Mouse (Mus musculus): ENCODE data around the gene Ddx49. TPM values are rescaled to one million over a fixed set of nuclear protein-coding genes. Genes with fewer than 3 reads are reported as not detected.

Ddx49 gene
- polyA plus RNA-seq, 1 experiment = 54.2 TPM

- no peak for DNase-seq (ENCODE audit: low read depth)
These were observed 14.5 kb upstream of the Ddx49 start for GRCm38 (mm10) chr8:70316511-70317504.

- no peak for DNase-seq (ENCODE audit: low read depth)
These were observed 13.6 kb upstream of the Ddx49 start, which contains the start of gene Cers1 for GRCm38 (mm10) chr8:70315624-70316510. Cers1 (plus strand) TSS chr8:70315775.

- DNase-seq (ENCODE audit: low read depth) = no peak
These were observed 11.1 kb upstream of the Ddx49 start for GRCm38 (mm10) chr8:70313399-70313798.

- no peak for DNase-seq (ENCODE audit: low read depth)
These were observed 7.0 kb upstream of the Ddx49 start for GRCm38 (mm10) chr8:70309311-70309710.

GRCm38 (mm10) chr8:70302901-70303300 is 612 bp upstream of the Ddx49 start:
- DNase-seq (ENCODE audit: low read depth) = no peak

- DNase-seq (ENCODE audit: low read depth) = no peak
These were observed 1.4 kb downstream of the Ddx49 start for GRCm38 (mm10) chr8:70300881-70301280.

- DNase-seq (ENCODE audit: low read depth) = no peak
These were observed 8.3 kb downstream of the Ddx49 start for GRCm38 (mm10) chr8:70293988-70294405.

GRCm38 (mm10) chr8:70286737-70287136 is 15.6 kb downstream of the Ddx49 start:
- DNase-seq (ENCODE audit: low read depth) = no peak

- no peak for DNase-seq (ENCODE audit: low read depth)
These were observed 17.0 kb downstream of the Ddx49 start for GRCm38 (mm10) chr8:70285304-70285703.

- no peak for DNase-seq (ENCODE audit: low read depth)
These were observed 17.9 kb downstream of the Ddx49 start for GRCm38 (mm10) chr8:70284421-70284820.

- no peak for DNase-seq (ENCODE audit: low read depth)
These were observed 18.9 kb downstream of the Ddx49 start for GRCm38 (mm10) chr8:70283136-70284077.

GRCm38 (mm10) chr8:70282603-70283135 is 19.6 kb downstream of the Ddx49 start, which contains the start of gene Homer3:
Homer3 (plus strand) TSS chr8:70282827.
- DNase-seq (ENCODE audit: low read depth) = no peak

GRCm38 (mm10) chr8:70281001-70281400 is 21.3 kb downstream of the Ddx49 start:
- DNase-seq (ENCODE audit: low read depth) = no peak

GRCm38 (mm10) chr8:70279266-70279665 is 23.0 kb downstream of the Ddx49 start:
- DNase-seq (ENCODE audit: low read depth) = no peak

- no peak for DNase-seq (ENCODE audit: low read depth)
These were observed 24.1 kb downstream of the Ddx49 start for GRCm38 (mm10) chr8:70278175-70278574.

- no peak for DNase-seq (ENCODE audit: low read depth)
These were observed 25.8 kb downstream of the Ddx49 start for GRCm38 (mm10) chr8:70276476-70276875.

GRCm38 (mm10) chr8:70274350-70274749 is 27.9 kb downstream of the Ddx49 start:
- DNase-seq (ENCODE audit: low read depth) = no peak

GRCm38 (mm10) chr8:70272949-70273348 is 29.3 kb downstream of the Ddx49 start:
- no peak for DNase-seq (ENCODE audit: low read depth)

GRCm38 (mm10) chr8:70268799-70269565 is 33.3 kb downstream of the Ddx49 start:
- DNase-seq (ENCODE audit: low read depth) = no peak

- no peak for DNase-seq (ENCODE audit: low read depth)
These were observed 34.0 kb downstream of the Ddx49 start for GRCm38 (mm10) chr8:70268311-70268710.

Measured in gonadal fat pad, adult 2 months (tissue).